Mouse (Mus musculus) 3134 (cell line): Measurements from ENCODE around the gene Fbxw5.

Experiments used
- DNase-seq: peaks from one replicate; pipeline ENCODE4 v3.0.0-alpha.2; 2011; ENCODE audit warnings: low spot score; ENCODE audit not compliant: insufficient read length; ENCODE audit errors: extremely low read depth

Gene Fbxw5

GRCm38 (mm10) chr2:25500576-25501405, at the start of gene Fbxw5:
Gene Fbxw5, plus strand, starts transcription at chr2:25500750.
- DNase-seq = peak; percentile 93

- DNase-seq = no peak
Measured at GRCm38 (mm10) chr2:25450853-25451647, 49.5 kb upstream of the Fbxw5 start.

GRCm38 (mm10) chr2:25452951-25453350, 47.6 kb upstream of the Fbxw5 start:
- DNase-seq = no peak

GRCm38 (mm10) chr2:25456205-25456953, 44.2 kb upstream of the Fbxw5 start, which contains the start of gene Clic3:
Gene Clic3, plus strand, starts transcription at chr2:25456838.
- no peak for DNase-seq

- DNase-seq = no peak
Measured at GRCm38 (mm10) chr2:25457022-25457896, 43.3 kb upstream of the Fbxw5 start.

- no peak for DNase-seq
Measured at GRCm38 (mm10) chr2:25458911-25459310, 41.6 kb upstream of the Fbxw5 start.

- no peak for DNase-seq
Measured at GRCm38 (mm10) chr2:25460135-25460534, 40.4 kb upstream of the Fbxw5 start.

- DNase-seq = peak; percentile 94
Measured at GRCm38 (mm10) chr2:25460551-25461309, 39.8 kb upstream of the Fbxw5 start, which contains the start of gene Paxx. Gene Paxx, minus strand, starts transcription at chr2:25461094.

GRCm38 (mm10) chr2:25461407-25461806, 39.1 kb upstream of the Fbxw5 start:
- no peak for DNase-seq

- no peak for DNase-seq
Measured at GRCm38 (mm10) chr2:25463630-25464029, 36.9 kb upstream of the Fbxw5 start.

- no peak for DNase-seq
Measured at GRCm38 (mm10) chr2:25465256-25465655, 35.3 kb upstream of the Fbxw5 start.

- peak; percentile 81 for DNase-seq
Measured at GRCm38 (mm10) chr2:25465816-25466635, 34.5 kb upstream of the Fbxw5 start.

GRCm38 (mm10) chr2:25467606-25468303, 32.8 kb upstream of the Fbxw5 start:
- DNase-seq = no peak

GRCm38 (mm10) chr2:25468962-25469915, 31.3 kb upstream of the Fbxw5 start:
- peak; percentile 49 for DNase-seq

- no peak for DNase-seq
Measured at GRCm38 (mm10) chr2:25469969-25470368, 30.6 kb upstream of the Fbxw5 start, which contains the start of gene Ptgds. Gene Ptgds, minus strand, starts transcription at chr2:25470046.

- no peak for DNase-seq
Measured at GRCm38 (mm10) chr2:25472550-25472949, 28.0 kb upstream of the Fbxw5 start.

GRCm38 (mm10) chr2:25477541-25477940, 23.0 kb upstream of the Fbxw5 start:
- DNase-seq = no peak
